Mouse (Mus musculus) WW6 (cell line): ENCODE measurements around the gene Spata33.
"Not testable (repeated sequence)": the region's sequence is repeated elsewhere in the genome, so short reads cannot be mapped to it uniquely, and the experiment has no call there.

Experiments
- DNase-seq: peaks from one replicate; pipeline ENCODE4 v3.0.0-alpha.2; 2013; ENCODE audit warnings: low read depth, low spot score

The Spata33 gene

GRCm38 (mm10) chr8:123233300-123233699 is 20.7 kb downstream of the Spata33 start:
- DNase-seq = no peak

- DNase-seq = no peak
These were observed 21.1 kb downstream of the Spata33 start for GRCm38 (mm10) chr8:123233760-123234159.

- DNase-seq = no peak
These were observed 22.4 kb downstream of the Spata33 start for GRCm38 (mm10) chr8:123234918-123235519.

- peak; percentile 97 for DNase-seq
These were observed 23.2 kb downstream of the Spata33 start, which contains the start of gene Spata2l for GRCm38 (mm10) chr8:123235520-123236497. Gene Spata2l, minus strand, starts transcription at chr8:123236233.

- DNase-seq = no peak
These were observed 26.8 kb downstream of the Spata33 start for GRCm38 (mm10) chr8:123239398-123239797.

- no peak for DNase-seq
These were observed 29.7 kb downstream of the Spata33 start for GRCm38 (mm10) chr8:123242107-123242923.

GRCm38 (mm10) chr8:123243053-123243452 is 30.4 kb downstream of the Spata33 start:
- no peak for DNase-seq

GRCm38 (mm10) chr8:123244382-123244781 is 31.8 kb downstream of the Spata33 start:
- no peak for DNase-seq

- DNase-seq = no peak
These were observed 32.9 kb downstream of the Spata33 start for GRCm38 (mm10) chr8:123245543-123245942.

GRCm38 (mm10) chr8:123247748-123248147 is 35.1 kb downstream of the Spata33 start:
- DNase-seq = no peak

GRCm38 (mm10) chr8:123248596-123248995 is 36.0 kb downstream of the Spata33 start:
- no peak for DNase-seq

- no peak for DNase-seq
These were observed 38.3 kb downstream of the Spata33 start for GRCm38 (mm10) chr8:123250940-123251339.

- no peak for DNase-seq
These were observed 40.3 kb downstream of the Spata33 start for GRCm38 (mm10) chr8:123252925-123253324.

GRCm38 (mm10) chr8:123253451-123254098 is 40.9 kb downstream of the Spata33 start:
- DNase-seq = no peak

GRCm38 (mm10) chr8:123254099-123254885 is 41.7 kb downstream of the Spata33 start, which contains the start of the genes Zfp276 and Vps9d1:
Gene Zfp276, plus strand, starts transcription at chr8:123254195.
Gene Vps9d1, minus strand, starts transcription at chr8:123254348.
- peak; percentile 67 for DNase-seq

- no peak for DNase-seq
These were observed 42.5 kb downstream of the Spata33 start for GRCm38 (mm10) chr8:123255170-123255569.

GRCm38 (mm10) chr8:123257114-123257513 is 44.5 kb downstream of the Spata33 start:
- no peak for DNase-seq

GRCm38 (mm10) chr8:123257593-123257992 is 45.0 kb downstream of the Spata33 start:
- DNase-seq = not testable (repeated sequence)

GRCm38 (mm10) chr8:123267926-123268656 is 55.5 kb downstream of the Spata33 start:
- no peak for DNase-seq

- no peak for DNase-seq
These were observed 58.5 kb downstream of the Spata33 start for GRCm38 (mm10) chr8:123271147-123271546.
